Mouse (Mus musculus) heart, postnatal 25 days (tissue): ENCODE measurements at regions not wholly inside any gene's neighbourhood (a gene's known extent, or its start where the extent isn't known, plus 50 kb on each side); places are given as distances from the start of the nearest gene placed in this dataset.

Experiments used
- DNase-seq: peaks from one replicate; pipeline ENCODE4 v3.0.0; 2022; ENCODE audit warnings: low spot score
- intact Hi-C: fragments of 180-260 bp; cut with DNase I; formaldehyde crosslinking; loops from one replicate; pipeline ENCODE4 v1.15.1; 2025

- no peak for DNase-seq
- intact Hi-C loops = no loop called here
Observed at GRCm38 (mm10) chr4:45746451-45746850, 52.4 kb upstream of the Aldh1b1 start.

DNA sequence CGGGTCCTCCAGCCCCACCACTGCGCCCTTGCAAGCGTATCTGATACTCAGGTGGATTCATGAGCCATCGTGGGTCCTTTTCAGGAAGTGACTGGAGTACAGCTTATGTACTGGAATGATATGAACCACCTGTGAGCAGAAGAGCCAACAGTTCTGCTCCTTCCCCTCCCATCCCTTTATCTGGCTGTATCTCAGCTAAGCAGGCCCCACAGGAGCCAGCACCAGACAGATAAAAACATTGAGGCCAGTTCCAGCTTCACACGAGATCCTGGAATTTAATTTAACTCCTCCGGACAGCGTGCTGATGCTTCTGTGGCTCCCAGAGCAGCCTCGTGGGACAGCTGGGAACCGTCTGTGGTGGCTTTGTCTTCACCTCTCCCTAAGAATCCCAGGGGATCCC lies 53.1 kb upstream of the Aldh1b1 start:
- no peak for DNase-seq
- intact Hi-C loops = no loop called here

- intact Hi-C loops = no loop called here
- DNase-seq = no peak
Observed at GRCm38 (mm10) chr4:45744849-45745407, 53.9 kb upstream of the Aldh1b1 start.

- DNase-seq = no peak
- intact Hi-C loops = no loop called here
Observed at GRCm38 (mm10) chr4:45740779-45741365, 58.0 kb upstream of the Aldh1b1 start.

GRCm38 (mm10) chr4:45740319-45740718 lies 58.5 kb upstream of the Aldh1b1 start:
- DNase-seq = no peak
- intact Hi-C loops = no loop called here

GRCm38 (mm10) chr4:45739696-45740095 lies 59.1 kb upstream of the Aldh1b1 start:
- intact Hi-C loops = no loop called here
- no peak for DNase-seq

GRCm38 (mm10) chr4:45739168-45739567 lies 59.7 kb upstream of the Aldh1b1 start:
- intact Hi-C loops = no loop called here
- DNase-seq = no peak

- no peak for DNase-seq
- intact Hi-C loops = no loop called here
Observed at GRCm38 (mm10) chr4:45738746-45739145, 60.1 kb upstream of the Aldh1b1 start.

DNA sequence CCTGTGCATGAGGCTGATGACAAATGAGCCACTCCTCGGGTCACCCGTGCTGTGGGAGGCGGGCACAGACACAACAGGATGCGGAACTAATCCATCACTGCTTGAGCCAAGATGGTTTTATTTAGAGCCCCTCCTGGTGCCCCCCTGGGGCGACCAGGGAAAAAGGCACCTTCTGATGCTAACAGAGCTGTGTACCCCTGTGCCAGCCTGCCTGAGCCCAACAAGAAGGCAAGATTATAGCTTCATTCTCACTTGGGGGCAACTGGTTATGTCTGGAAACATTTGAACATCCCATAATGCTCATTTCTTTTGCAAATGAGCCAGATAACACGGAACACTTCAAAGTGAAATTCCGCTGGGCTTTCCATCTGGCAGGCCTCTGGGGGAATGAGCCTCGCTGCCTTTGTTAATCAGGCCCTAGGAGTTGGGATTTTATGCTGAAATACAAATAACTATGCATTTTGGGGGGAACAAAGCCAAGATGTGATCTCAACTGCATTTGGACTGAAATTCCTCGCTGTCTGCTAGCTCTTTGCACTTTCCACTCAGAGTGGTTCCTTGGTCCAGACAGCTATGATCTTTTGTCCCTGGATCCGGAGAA lies 62.5 kb upstream of the Aldh1b1 start:
- intact Hi-C loops = no loop called here
- DNase-seq = no peak

DNA sequence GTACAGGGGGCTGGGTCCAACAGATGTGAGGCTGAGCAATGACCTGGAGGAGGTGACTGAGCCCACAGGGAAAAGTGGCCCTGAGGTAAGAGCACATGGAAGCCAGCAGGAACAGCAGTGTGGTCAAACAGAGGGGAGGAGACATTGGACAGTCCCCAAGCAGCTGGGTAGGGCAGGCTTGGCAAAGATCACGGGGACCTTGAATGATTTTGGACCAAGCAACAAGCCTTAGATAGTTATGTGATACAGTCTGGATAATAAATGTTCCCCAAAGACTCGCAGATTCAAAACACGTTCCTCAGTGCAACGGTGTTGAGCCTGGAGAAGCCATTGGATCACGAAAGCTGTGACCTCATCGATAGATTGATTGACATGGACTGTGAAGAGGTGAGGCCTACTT lies 64.8 kb upstream of the Aldh1b1 start:
- no peak for DNase-seq
- intact Hi-C loops = loop anchor here (5.0 kb wide), 1 partner anchor 38 kb away; no protein-coding TSS in a partner anchor

- DNase-seq = no peak
- intact Hi-C loops = loop anchor here (5.0 kb wide), 1 partner anchor 41 kb away; no protein-coding TSS in a partner anchor
Observed at GRCm38 (mm10) chr4:45730862-45731831, 67.7 kb upstream of the Aldh1b1 start.

GRCm38 (mm10) chr4:45729801-45730200 lies 69.0 kb upstream of the Aldh1b1 start:
- intact Hi-C loops = loop anchor here (5.0 kb wide), 1 partner anchor 42 kb away; no protein-coding TSS in a partner anchor

GRCm38 (mm10) chr4:45728825-45729224 lies 70.0 kb upstream of the Aldh1b1 start:
- intact Hi-C loops = no loop called here

More at GRCm38 (mm10) chr4:45729801-45730200, 69.0 kb upstream of the Aldh1b1 start:
- no peak for DNase-seq

DNA sequence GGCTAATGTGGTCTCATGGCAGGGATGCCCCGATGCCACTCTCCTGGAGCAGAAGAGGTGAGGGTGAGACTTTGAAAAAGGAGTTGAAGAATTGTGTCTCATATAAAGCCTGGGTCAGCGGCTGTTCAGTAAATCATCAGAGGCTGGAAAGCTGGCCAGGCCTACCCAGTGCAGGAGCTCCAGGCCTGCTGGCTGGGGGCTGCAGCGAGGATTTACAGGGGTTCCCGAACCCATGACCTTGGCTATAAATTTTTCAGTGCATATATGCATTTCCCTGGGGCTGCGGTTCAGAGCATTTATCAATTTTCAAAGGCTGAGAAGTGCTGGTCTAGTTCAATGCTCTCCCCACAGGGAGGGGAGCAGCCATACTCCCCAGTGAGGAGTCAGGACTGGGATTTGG lies 70.9 kb upstream of the Aldh1b1 start:
- DNase-seq = no peak
- intact Hi-C loops = no loop called here

More at GRCm38 (mm10) chr4:45728825-45729224, 70.0 kb upstream of the Aldh1b1 start:
- DNase-seq = no peak

- DNase-seq = no peak
- intact Hi-C loops = no loop called here
Observed at GRCm38 (mm10) chr4:45727474-45727873, 71.3 kb upstream of the Aldh1b1 start.

GRCm38 (mm10) chr4:45726783-45727182 lies 72.0 kb upstream of the Aldh1b1 start:
- no peak for DNase-seq
- intact Hi-C loops = no loop called here

DNA sequence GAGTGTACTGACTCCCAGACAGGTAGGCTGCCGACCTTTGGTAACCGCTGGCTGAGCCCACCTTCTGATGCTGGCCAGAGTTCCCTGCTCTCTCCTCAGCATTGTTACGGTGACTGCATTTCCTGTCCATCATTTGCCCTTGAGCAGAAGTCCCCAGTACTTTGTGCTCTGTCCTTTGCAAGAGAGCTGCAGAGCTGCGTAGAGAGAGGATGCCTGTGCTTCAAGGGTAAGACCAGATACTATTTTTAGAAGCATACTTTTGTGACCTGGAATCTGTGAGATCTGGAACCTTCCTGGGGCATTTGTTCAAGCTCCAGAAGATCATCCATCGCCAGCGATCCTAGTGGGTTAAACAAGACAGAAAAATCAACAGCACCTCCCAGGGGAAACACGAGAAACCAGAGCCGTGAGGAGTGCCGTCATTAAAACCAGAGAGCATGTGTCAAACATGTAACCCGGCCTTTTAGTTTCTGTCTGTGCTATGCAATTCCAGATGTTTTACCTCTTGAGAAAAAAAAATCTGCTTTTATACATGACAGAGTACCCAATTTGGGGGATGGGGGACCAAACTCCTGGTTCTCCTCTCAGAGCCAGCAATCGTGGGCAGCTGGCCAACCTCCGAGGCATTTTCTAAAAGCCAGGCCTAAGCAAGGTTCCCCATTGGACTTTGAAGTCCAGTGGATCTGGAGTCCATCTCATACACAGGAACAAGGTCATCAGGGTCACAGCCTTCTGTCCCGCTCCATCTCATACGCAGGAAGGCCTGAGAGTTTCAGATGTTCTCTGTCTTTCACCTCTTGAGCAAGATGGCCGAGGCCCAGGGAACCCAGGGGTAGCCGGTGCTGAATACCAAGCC lies 73.5 kb upstream of the Aldh1b1 start:
- DNase-seq = no peak
- intact Hi-C loops = no loop called here

- DNase-seq = no peak
- intact Hi-C loops = no loop called here
Observed at GRCm38 (mm10) chr4:45720352-45720751, 78.5 kb upstream of the Aldh1b1 start.

DNA sequence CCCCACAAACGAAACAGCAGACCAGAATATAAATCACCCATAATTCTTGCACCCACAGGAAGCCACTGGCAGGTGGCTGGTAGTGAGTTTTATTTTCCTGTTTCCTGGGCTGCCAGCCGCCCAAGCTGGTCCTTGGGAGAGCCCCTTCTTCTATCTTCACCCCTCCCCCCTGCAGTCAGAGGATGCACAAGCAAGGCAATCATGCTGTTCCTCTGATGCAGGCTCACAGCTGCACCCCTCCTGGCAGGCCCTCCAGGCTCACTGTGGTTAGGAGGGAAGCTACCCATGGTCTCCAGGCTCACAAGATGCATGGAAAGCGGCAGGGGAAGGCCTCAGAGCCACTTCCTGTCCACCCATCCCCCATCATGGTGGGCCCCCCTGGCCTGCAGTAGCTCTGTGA lies 79.3 kb upstream of the Aldh1b1 start:
- intact Hi-C loops = no loop called here
- no peak for DNase-seq
